Mouse (Mus musculus) intestine, postnatal 0 days (tissue): ENCODE results near the gene Frmd4b. TPM values are rescaled to one million over a fixed set of nuclear protein-coding genes. Genes with fewer than 3 reads are reported as not detected.

ENCODE experiments used
- ATAC-seq: fragments of 200-750 bp; cut with Nextera tagmentation; 2 replicates; pipeline ENCODE4 v1.8.0; 2017; ENCODE audit warnings: mild to moderate bottlenecking, moderate TSS enrichment, moderate library complexity
- H3K27ac ChIP-seq: fragments of 300-500 bp; sonication (generic); 2 replicates; pipeline ENCODE4 v1.5.1; 2014; ENCODE audit warnings: mild to moderate bottlenecking, low read depth, low read length, moderate library complexity
- H3K27me3 ChIP-seq: fragments of 300-500 bp; sonication (generic); replicated peaks from 2 replicates; pipeline ENCODE4 v1.6.1; 2014; ENCODE audit warnings: low read length, mixed read lengths; ENCODE audit not compliant: control insufficient read depth, insufficient read depth
- H3K36me3 ChIP-seq: fragments of 300-500 bp; sonication (generic); 2 replicates; pipeline ENCODE4 v1.6.1; 2014; ENCODE audit warnings: mild to moderate bottlenecking, moderate library complexity; ENCODE audit not compliant: control insufficient read depth, insufficient read depth
- H3K4me1 ChIP-seq: fragments of 300-500 bp; sonication (generic); replicated peaks from 2 replicates; pipeline ENCODE4 v1.6.1; 2014; ENCODE audit warnings: antibody characterized with exemption, low read length, mixed read lengths; ENCODE audit not compliant: control insufficient read depth, insufficient read depth
- H3K4me2 ChIP-seq: fragments of 300-500 bp; sonication (generic); replicated peaks from 2 replicates; pipeline ENCODE4 v1.6.1; 2014; ENCODE audit warnings: low read depth, mild to moderate bottlenecking, moderate library complexity
- H3K4me3 ChIP-seq: fragments of 300-500 bp; sonication (generic); 2 replicates; pipeline ENCODE4 v1.5.1; 2014; ENCODE audit warnings: low read depth, low read length
- H3K9ac ChIP-seq: fragments of 300-500 bp; sonication (generic); 2 replicates; pipeline ENCODE4 v1.6.1; 2014; ENCODE audit warnings: mild to moderate bottlenecking, low read depth, low read length
- H3K9me3 ChIP-seq: fragments of 300-500 bp; sonication (generic); 2 replicates; pipeline ENCODE4 v1.6.1; 2016; ENCODE audit warnings: mixed run types; ENCODE audit not compliant: control insufficient read depth
- CTCF ChIP-seq: sonication (generic); IDR thresholded peaks from 2 replicates; pipeline ENCODE4 v1.5.1; 2016; ENCODE audit warnings: low read depth, mild to moderate bottlenecking, control low read depth, antibody characterized with exemption, moderate library complexity
- WGBS: fragments of 180-500 bp; shearing (Covaris S2); extraction: QIAGEN DNeasy Blood & Tissue Kit; methylation state at CpG from one replicate; pipeline ENCODE4 v1.1.7; 2014; 5-methylcytosine and 5-hydroxymethylcytosine counted together
- polyA plus RNA-seq: library from polyadenylated mRNA; unstranded; fragments of >200 nt; fragmentation: Nextera tagmentation; extraction: Ambion mirVana; gene quantifications from 2 replicates; pipeline ENCODE4 v1.2.1, GENCODE M21; 2015

Frmd4b gene
- polyA plus RNA-seq, 1 experiment from 2014 or later = 5.1 TPM

DNA sequence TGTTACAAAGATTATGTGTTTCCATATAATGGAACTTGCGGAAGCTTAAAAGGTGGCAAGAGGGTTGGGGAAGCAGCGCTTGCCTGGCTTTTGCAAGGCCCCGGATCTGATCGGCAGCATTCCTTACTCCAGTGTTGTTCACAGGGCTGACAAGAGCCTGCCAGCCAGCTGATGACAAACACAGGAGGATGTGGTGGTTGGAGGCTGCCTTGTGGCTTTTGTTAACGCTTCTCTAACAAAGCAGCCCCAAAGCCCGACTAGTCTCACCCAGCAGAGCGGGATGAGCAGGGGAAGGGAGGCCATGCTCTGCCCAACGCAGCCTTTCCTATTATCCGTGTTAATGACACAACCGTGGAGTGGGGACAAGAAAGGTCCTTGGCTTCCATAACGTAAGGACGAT is 295.2 kb downstream of the Frmd4b start:
- Histone ChIP-seq H3K4me1 (no peaks in the 10 kb centered on the region), H3K9ac (no peak overlapping the region), H3K4me2 (no peak overlapping the region), H3K27me3 (no peaks in the 10 kb centered on the region), H3K27ac (no peak overlapping the region), H3K4me3 (no peak overlapping the region), H3K9me3 (no peaks in the 10 kb centered on the region), H3K36me3 (peaks cover 4% of the 10 kb centered on the region; the same call in 1 of the 2 replicates)
- whole genome bisulfite sequencing = 83% methylated on average over 12 of the region's 12 CpGs
- TF ChIP-seq CTCF = no peak
- no peak for ATAC-seq

- Histone ChIP-seq H3K4me3 (no peak overlapping the region), H3K9me3 (no peaks in the 10 kb centered on the region), H3K4me1 (no peaks in the 10 kb centered on the region; the same call in 1 of the 2 replicates), H3K4me2 (no peak overlapping the region), H3K27ac (no peak overlapping the region), H3K36me3 (no peaks in the 10 kb centered on the region), H3K27me3 (no peaks in the 10 kb centered on the region), H3K9ac (no peak overlapping the region)
- ATAC-seq = no peak
- 70% methylated on average over 11 of the region's 11 CpGs for WGBS
- no peak for TF ChIP-seq CTCF
Measured at GRCm38 (mm10) chr6:97321156-97321555, 296.2 kb downstream of the Frmd4b start.

DNA sequence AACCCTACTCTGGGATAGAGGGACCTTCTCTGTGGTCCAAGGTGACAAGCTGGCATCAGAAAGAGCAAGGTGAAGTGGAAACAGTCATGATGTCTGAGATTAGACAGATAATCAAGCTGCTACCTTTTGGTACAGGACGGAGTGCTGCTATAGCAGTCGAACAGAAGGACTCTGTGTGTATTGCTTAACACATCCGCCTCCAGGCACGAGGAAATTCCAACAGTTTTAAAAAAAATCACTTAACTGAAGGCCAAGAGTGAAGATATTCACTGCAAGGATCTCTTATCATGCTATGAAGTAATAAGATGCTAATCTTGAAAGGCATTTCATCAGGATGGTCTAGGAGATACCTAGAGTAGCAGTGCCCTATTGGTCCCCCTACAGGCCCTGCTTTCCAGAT is 298.3 kb downstream of the Frmd4b start:
- no peak for ATAC-seq
- no peaks in the 10 kb centered on the region for H3K9me3 ChIP-seq
- no peak for TF ChIP-seq CTCF
- H3K27me3 ChIP-seq = no peaks in the 10 kb centered on the region
- no peaks in the 10 kb centered on the region; the same call in 1 of the 2 replicates for H3K4me1 ChIP-seq
- WGBS = 46% methylated on average over 4 of the region's 4 CpGs
- no peak overlapping the region for H3K4me2 ChIP-seq
- no peak overlapping the region for H3K9ac ChIP-seq
- H3K27ac ChIP-seq = no peak overlapping the region
- H3K4me3 ChIP-seq = no peak overlapping the region
- no peaks in the 10 kb centered on the region for H3K36me3 ChIP-seq

DNA sequence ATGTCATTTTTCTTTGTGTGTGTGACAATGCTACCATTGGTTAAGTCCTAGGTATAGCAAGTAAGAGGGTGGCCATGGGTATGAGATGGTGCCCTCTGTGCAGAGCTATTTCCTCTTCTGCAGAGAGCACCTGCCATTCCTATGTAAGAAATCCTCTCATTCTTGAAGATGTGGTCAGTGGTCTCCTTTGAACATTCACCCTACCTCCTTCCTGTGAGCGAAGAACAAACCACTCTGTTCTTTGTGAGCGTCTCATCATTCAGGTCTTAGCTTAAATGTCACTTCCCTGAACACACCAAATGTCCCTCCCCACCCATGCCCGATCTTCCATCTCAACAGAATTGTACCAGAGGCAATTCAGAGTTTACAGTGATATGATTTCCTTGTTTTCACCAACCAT is 299.4 kb downstream of the Frmd4b start:
- Histone ChIP-seq H3K27ac (no peak overlapping the region), H3K36me3 (no peaks in the 10 kb centered on the region), H3K4me2 (no peak overlapping the region), H3K9ac (no peak overlapping the region), H3K9me3 (no peaks in the 10 kb centered on the region), H3K4me1 (no peaks in the 10 kb centered on the region; the same call in 1 of the 2 replicates), H3K27me3 (no peaks in the 10 kb centered on the region), H3K4me3 (no peak overlapping the region)
- TF ChIP-seq CTCF = no peak
- 84% methylated on average over 3 of the region's 3 CpGs for WGBS
- ATAC-seq = no peak

DNA sequence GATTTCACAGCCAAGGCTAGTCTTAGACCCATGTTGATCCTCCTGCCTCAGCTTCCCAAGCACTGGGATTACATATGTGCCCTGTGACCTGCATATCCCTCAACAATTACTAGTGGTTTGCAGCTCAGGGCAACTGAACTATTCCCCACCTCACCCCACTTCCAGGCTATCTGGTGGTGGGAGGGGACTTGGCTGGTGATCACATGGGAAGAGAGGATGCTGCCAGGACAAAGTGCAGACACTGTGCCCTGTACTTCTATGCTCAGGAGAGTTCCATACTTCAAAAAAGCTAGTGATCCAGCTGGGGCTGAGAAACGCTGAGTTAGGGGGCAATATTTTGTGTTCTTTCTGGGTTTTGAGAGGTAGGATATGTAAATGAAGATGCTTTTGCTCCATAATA is 300.6 kb downstream of the Frmd4b start:
- Histone ChIP-seq H3K9me3 (no peaks in the 10 kb centered on the region), H3K4me1 (no peaks in the 10 kb centered on the region; the same call in 1 of the 2 replicates), H3K9ac (no peak overlapping the region), H3K4me2 (no peak overlapping the region), H3K27ac (no peak overlapping the region), H3K4me3 (no peak overlapping the region), H3K36me3 (no peaks in the 10 kb centered on the region), H3K27me3 (no peaks in the 10 kb centered on the region)
- TF ChIP-seq CTCF = no peak
- no peak for ATAC-seq
- WGBS = 79% methylated on average over 1 of the region's 1 CpGs

- H3K9ac ChIP-seq = no peak overlapping the region
- no peak for ATAC-seq
Measured at GRCm38 (mm10) chr6:97315311-97315710, 302.0 kb downstream of the Frmd4b start.

GRCm38 (mm10) chr6:97312545-97312939 is 304.8 kb downstream of the Frmd4b start:
- Histone ChIP-seq H3K36me3 (peaks cover 5% of the 10 kb centered on the region), H3K4me3 (peak overlapping the region; percentile 51), H3K4me2 (peak overlapping the region; percentile 76), H3K9ac (peak overlapping the region; percentile 67), H3K27me3 (no peaks in the 10 kb centered on the region), H3K9me3 (no peaks in the 10 kb centered on the region), H3K4me1 (no peaks in the 10 kb centered on the region; the same call in 1 of the 2 replicates), H3K27ac (peak overlapping the region; percentile 86)
- no peak for ATAC-seq
- no peak for TF ChIP-seq CTCF
- 7% methylated on average over 3 of the region's 3 CpGs for WGBS

More at GRCm38 (mm10) chr6:97315311-97315710, 302.0 kb downstream of the Frmd4b start:
- Histone ChIP-seq H3K27ac (no peak overlapping the region), H3K4me2 (no peak overlapping the region), H3K9me3 (no peaks in the 10 kb centered on the region), H3K4me3 (no peak overlapping the region), H3K36me3 (no peaks in the 10 kb centered on the region), H3K27me3 (no peaks in the 10 kb centered on the region), H3K4me1 (no peaks in the 10 kb centered on the region; the same call in 1 of the 2 replicates)
- WGBS = 48% methylated on average over 3 of the region's 3 CpGs
- TF ChIP-seq CTCF = no peak
